Mouse (Mus musculus) small intestine, adult 2 months (tissue): ENCODE data around the gene 2610001J05Rik.

Source experiments
- CTCF ChIP-seq: fragments of 200-500 bp; IDR thresholded peaks from 2 replicates; pipeline ENCODE4 v1.5.1; 2012; ENCODE audit warnings: low read depth, mild to moderate bottlenecking, control low read depth, inconsistent platforms, low read length, moderate library complexity, mixed read lengths; ENCODE audit not compliant: insufficient replicate concordance, insufficient read length; ENCODE audit errors: extremely low read depth
- POLR2A ChIP-seq: fragments of 200-500 bp; IDR thresholded peaks from 2 replicates; pipeline ENCODE4 v1.6.1; 2012; ENCODE audit warnings: low read depth, mild to moderate bottlenecking, control low read depth, inconsistent platforms, low read length, moderate library complexity

DNA sequence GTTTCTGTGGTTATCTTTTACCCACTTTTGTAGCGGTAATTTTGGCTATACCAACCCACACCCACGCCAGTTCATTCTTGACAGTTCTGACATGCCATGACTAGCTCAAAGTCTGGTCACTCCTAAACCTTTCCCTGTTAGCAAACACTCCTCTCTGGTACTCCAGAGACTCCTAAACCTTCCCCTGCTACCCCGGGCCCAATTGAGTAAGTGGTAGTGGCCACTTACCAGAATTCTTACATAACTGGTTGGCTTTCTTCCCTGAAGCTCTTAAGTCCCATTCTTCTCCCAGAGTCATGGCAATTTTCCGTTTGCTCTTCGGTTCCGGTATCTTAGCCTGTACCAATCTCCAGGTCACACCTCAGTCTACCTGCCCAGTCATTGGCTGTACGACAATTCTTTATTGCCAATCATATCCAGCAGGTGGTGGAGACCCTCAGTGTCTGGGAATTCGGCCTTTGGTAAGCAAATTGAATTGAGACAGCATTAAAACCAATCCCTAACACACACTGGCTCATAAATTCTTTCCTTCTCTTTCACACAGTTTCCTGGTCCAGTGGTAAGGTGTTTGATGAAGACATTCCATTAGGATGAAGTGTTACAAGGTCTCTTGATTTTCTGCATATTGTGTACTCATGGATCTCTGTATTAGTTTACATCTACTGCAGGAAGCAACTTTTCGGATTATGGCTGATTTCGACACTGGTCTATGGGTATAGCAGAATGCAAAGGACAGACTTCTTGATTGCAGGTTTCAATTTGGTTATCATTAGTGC is 38.6 kb upstream of the 2610001J05Rik start:
- TF ChIP-seq CTCF (no peak), POLR2A (no peak)
